Mouse (Mus musculus) midbrain, embryonic 11.5 days (tissue): ENCODE results near the gene Col4a2. TPM values are rescaled to one million over a fixed set of nuclear protein-coding genes. Genes with fewer than 3 reads are reported as not detected.

ENCODE experiments used
- ATAC-seq: fragments of 200-750 bp; cut with Nextera tagmentation; 2 replicates; pipeline ENCODE4 v1.8.0; 2017; ENCODE audit warnings: moderate TSS enrichment, moderate library complexity; ENCODE audit not compliant: low FRiP score
- DNase-seq: peaks from one replicate; pipeline ENCODE4 v3.0.0; 2015; ENCODE audit warnings: low spot score; ENCODE audit errors: missing footprints
- H3K27ac ChIP-seq: fragments of 300-500 bp; sonication (generic); 2 replicates; pipeline ENCODE4 v1.5.1; 2014; ENCODE audit warnings: low read depth, low read length
- H3K27me3 ChIP-seq: fragments of 300-500 bp; sonication (generic); 2 replicates; pipeline ENCODE4 v1.6.1; 2014; ENCODE audit warnings: mild to moderate bottlenecking, low read length, moderate library complexity, mixed read lengths; ENCODE audit not compliant: control insufficient read depth, insufficient read depth
- H3K36me3 ChIP-seq: fragments of 300-500 bp; sonication (generic); 2 replicates; pipeline ENCODE4 v1.6.1; 2014; ENCODE audit warnings: mild to moderate bottlenecking, low read length, moderate library complexity, mixed read lengths; ENCODE audit not compliant: control insufficient read depth, insufficient read depth
- H3K4me1 ChIP-seq: fragments of 300-500 bp; sonication (generic); 2 replicates; pipeline ENCODE4 v1.6.1; 2014; ENCODE audit warnings: low read length; ENCODE audit not compliant: control insufficient read depth, insufficient read depth
- H3K4me2 ChIP-seq: fragments of 300-500 bp; sonication (generic); 2 replicates; pipeline ENCODE4 v1.6.1; 2014; ENCODE audit warnings: mild to moderate bottlenecking, moderate library complexity
- H3K4me3 ChIP-seq: fragments of 300-500 bp; sonication (generic); 2 replicates; pipeline ENCODE4 v1.5.1; 2014; ENCODE audit warnings: low read depth, low read length
- H3K9ac ChIP-seq: fragments of 300-500 bp; sonication (generic); 2 replicates; pipeline ENCODE4 v1.6.1; 2014; ENCODE audit warnings: low read length
- H3K9me3 ChIP-seq: fragments of 300-500 bp; sonication (generic); 2 replicates; pipeline ENCODE4 v1.6.1; 2016; ENCODE audit warnings: low read length; ENCODE audit not compliant: control insufficient read depth
- WGBS: fragments of 180-500 bp; shearing (Covaris S2); extraction: QIAGEN DNeasy Blood & Tissue Kit; methylation state at CpG from one replicate; pipeline ENCODE4 v1.1.7; 2014; 5-methylcytosine and 5-hydroxymethylcytosine counted together
- polyA plus RNA-seq: library from polyadenylated mRNA; unstranded; fragments of >200 nt; fragmentation: Nextera tagmentation; extraction: Ambion mirVana; gene quantifications from 2 replicates; pipeline ENCODE4 v1.2.1, GENCODE M21; 2014

The Col4a2 gene
- polyA plus RNA-seq: 28.5 and 34.1 TPM in 2 replicates

DNA sequence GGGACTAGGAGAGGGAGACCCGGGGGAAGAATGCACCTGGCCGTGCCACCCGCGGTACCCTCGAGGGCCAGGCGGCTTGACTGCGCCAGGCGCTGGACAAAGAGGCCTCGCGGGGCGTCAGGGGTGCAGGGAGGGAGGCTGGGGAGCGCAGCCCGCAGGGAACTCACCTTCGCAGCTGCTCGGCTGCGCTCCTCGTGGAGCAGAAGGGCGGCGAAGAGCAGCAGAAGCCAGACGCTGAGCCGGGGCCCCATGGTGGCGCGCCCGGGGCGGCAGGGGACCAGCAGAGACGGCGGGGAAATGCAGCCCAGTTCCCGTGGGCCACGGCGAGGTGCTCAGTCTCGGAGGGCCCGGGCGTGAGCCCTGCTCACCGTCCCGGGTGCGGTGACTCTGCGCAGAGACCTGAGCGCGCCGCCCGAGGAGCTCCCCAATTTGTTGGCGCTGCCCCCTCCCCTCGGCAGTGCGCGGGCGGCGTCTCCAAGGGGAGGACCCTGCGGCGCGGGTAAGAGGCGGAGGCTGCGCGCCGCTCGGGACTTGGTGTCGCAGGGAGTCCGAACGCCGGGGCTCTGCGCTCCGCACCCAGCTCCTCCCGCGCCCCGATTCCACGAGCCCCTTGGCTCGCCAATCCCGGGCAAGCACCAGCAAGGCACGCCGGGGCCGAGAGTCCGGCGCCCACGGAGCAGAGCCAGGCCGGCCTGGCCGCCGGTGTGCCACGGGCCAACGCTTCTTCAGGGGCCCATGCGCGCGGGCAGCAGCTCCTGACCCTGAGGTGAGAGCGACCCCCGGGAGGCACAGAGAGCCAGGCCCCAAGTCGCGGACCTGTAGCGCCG is at the start of gene Col4a2, which contains the start of gene Col4a1:
Col4a2 (plus strand) TSS at position 457 of the 827 bp plus-strand sequence.
Col4a1 (minus strand) TSS at position 478 of the 827 bp plus-strand sequence.
- ATAC-seq (peak; percentile 73), DNase-seq (peak; percentile 96)
- Histone ChIP-seq H3K36me3 (no peaks in the 10 kb centered on the region), H3K9ac (peak within 1 kb of the TSS; percentile 58), H3K4me1 (peaks cover 26% of the 10 kb centered on the region), H3K4me3 (peak within 1 kb of the TSS; percentile 57), H3K4me2 (peak within 1 kb of the TSS; percentile 95), H3K27ac (no peak within 1 kb of the TSS; the same call in 1 of the 2 replicates), H3K9me3 (no peaks in the 10 kb centered on the region), H3K27me3 (peaks cover 60% of the 10 kb centered on the region)
- under 1% methylated on average over 77 of the region's 87 CpGs for WGBS

DNA sequence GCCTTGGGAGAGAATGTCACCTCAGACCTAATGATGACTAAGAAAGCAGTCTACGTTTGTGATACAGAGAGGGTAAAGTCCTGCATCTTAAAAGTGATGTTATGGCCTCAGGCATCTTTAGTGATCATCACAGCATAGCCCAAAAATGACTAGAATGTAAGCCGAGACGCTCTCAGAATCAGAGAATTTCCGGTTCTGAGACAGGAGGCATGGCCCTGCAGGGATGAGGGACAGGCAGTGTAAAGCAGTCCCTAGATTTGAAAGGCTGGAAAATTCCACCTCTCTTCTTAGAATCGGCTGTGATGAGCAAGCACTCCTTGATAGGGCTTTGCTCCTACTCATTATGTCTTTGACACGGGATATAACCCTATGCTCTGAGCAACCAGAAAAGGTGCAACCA is 48.8 kb upstream of the Col4a2 start:
- Histone ChIP-seq H3K9ac (no peak overlapping the region), H3K27ac (no peak overlapping the region), H3K4me2 (no peak overlapping the region), H3K4me3 (no peak overlapping the region), H3K36me3 (no peaks in the 10 kb centered on the region), H3K4me1 (no peaks in the 10 kb centered on the region), H3K27me3 (no peaks in the 10 kb centered on the region), H3K9me3 (no peaks in the 10 kb centered on the region)
- DNase-seq: no peak
- no peak for ATAC-seq
- WGBS: 85% methylated on average over 6 of the region's 6 CpGs

DNA sequence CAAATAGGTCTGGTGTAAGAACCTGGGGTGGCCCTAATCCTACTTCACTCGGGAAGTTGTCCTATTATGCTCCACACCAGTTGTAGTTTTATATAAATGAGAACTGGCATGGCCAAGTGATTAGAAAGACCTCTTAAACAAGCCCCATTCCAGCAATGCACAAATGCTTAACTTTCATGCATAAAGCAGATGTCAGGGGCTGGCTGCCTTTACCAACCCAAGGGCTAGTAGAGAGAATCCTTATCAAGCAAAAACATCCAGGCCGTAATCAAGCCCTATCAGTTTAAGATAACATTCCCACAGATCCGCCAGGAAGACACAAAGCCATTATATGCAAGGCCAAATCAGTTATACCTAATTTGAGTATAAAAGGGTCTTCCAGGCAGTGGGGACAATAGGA is 46.6 kb upstream of the Col4a2 start:
- Histone ChIP-seq H3K4me3 (no peak overlapping the region), H3K36me3 (no peaks in the 10 kb centered on the region), H3K27me3 (no peaks in the 10 kb centered on the region), H3K4me2 (no peak overlapping the region), H3K27ac (no peak overlapping the region), H3K9me3 (no peaks in the 10 kb centered on the region), H3K9ac (no peak overlapping the region), H3K4me1 (no peaks in the 10 kb centered on the region)
- ATAC-seq (no peak), DNase-seq (no peak)
- 79% methylated on average over 3 of the region's 3 CpGs for WGBS

DNA sequence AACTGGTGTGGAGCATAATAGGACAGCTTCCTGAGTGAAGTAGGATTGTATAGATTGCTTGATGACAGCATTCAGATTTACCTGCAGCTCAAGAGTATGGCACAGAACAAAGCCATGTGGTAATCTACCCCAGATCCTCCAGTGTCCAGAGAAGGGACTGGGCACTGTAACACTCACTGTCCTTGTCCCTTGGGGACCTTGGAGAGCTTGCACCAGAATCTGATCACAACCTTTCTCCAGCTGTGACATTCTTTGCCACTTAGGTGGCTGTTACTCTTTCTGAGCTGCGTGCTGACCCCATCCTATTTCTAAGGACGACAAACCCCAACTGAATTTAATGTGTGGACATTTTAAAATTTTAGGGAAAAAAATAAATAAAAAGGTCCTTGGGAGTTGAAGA is 46.1 kb upstream of the Col4a2 start:
- Histone ChIP-seq H3K9me3 (no peaks in the 10 kb centered on the region), H3K36me3 (no peaks in the 10 kb centered on the region), H3K27me3 (no peaks in the 10 kb centered on the region), H3K27ac (no peak overlapping the region), H3K9ac (no peak overlapping the region), H3K4me2 (no peak overlapping the region), H3K4me3 (no peak overlapping the region), H3K4me1 (no peaks in the 10 kb centered on the region)
- DNase-seq (no peak), ATAC-seq (no peak)
- WGBS: 85% methylated on average over 2 of the region's 2 CpGs

DNA sequence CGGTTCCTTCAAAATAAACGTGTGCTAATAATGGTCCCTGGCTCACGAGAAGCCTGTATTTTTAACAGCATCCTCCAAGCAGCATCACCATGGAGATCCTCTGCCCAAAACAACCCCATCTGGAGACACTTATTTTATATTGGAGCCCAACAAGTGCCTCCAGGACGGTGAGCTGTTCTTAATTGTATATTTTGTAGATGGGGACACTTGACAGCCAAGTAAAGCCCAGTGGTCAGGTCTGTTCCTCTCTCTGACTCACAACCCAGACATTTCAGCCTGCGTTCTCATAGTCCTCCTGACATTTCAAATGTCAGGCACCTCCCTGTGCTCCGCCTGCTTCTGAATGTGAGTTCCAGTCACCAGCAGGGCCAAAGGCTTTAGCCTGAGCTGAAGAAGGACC is 43.9 kb upstream of the Col4a2 start:
- no peak overlapping the region for H3K27ac ChIP-seq
- H3K9me3 ChIP-seq: no peaks in the 10 kb centered on the region
- no peaks in the 10 kb centered on the region for H3K36me3 ChIP-seq
- H3K4me1 ChIP-seq: no peaks in the 10 kb centered on the region
- ATAC-seq (no peak), DNase-seq (no peak)
- H3K4me2 ChIP-seq: no peak overlapping the region
- H3K27me3 ChIP-seq: no peaks in the 10 kb centered on the region
- 78% methylated on average over 6 of the region's 6 CpGs for WGBS
- H3K9ac ChIP-seq: no peak overlapping the region
- H3K4me3 ChIP-seq: no peak overlapping the region

DNA sequence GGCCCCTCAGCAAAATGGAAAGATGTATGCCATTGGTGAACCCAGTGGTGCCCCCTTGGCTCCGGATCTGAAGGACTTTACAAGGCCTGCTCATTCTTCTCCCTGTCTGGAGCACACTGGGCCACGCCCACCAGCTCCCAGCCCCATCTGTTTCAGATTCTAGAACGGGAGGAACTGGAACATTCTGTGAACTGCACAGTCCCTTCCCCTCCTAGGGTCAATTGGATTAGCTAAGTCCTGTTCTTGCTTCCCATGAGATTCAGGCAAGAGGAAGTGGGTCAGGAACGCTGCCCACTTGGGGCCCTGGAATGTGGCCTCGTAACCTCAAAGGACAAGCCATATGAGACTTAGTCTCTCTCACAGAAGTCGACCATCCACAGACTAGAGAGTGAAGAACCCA is 41.8 kb upstream of the Col4a2 start:
- Histone ChIP-seq H3K9ac (no peak overlapping the region), H3K9me3 (no peaks in the 10 kb centered on the region), H3K4me3 (no peak overlapping the region), H3K4me1 (no peaks in the 10 kb centered on the region), H3K36me3 (no peaks in the 10 kb centered on the region), H3K27ac (no peak overlapping the region), H3K27me3 (no peaks in the 10 kb centered on the region), H3K4me2 (no peak overlapping the region)
- 72% methylated on average over 6 of the region's 6 CpGs for WGBS
- DNase-seq (no peak), ATAC-seq (no peak)

DNA sequence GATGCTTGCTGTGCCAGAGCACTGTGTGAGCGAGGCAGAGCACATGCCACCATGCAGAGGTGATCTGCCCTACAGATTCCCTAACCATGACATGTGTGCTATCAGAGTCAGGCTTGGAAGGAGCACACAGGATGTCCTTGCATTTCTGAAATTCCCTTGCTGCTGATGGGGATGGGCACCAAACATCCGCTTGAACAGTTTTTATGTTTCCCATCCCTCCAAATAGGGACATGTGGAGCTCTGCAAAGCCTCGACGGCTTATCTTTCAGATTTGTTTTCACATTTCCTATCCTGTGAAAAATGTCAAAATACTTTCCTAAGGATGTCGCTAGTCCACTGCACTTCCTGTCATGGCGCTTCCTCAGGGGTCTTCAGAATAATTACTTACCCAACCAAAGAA is 40.4 kb upstream of the Col4a2 start:
- Histone ChIP-seq H3K4me2 (no peak overlapping the region), H3K4me3 (no peak overlapping the region), H3K27me3 (no peaks in the 10 kb centered on the region), H3K4me1 (no peaks in the 10 kb centered on the region), H3K27ac (no peak overlapping the region), H3K36me3 (no peaks in the 10 kb centered on the region), H3K9ac (no peak overlapping the region), H3K9me3 (no peaks in the 10 kb centered on the region)
- WGBS: 86% methylated on average over 6 of the region's 6 CpGs
- ATAC-seq (no peak), DNase-seq (no peak)

DNA sequence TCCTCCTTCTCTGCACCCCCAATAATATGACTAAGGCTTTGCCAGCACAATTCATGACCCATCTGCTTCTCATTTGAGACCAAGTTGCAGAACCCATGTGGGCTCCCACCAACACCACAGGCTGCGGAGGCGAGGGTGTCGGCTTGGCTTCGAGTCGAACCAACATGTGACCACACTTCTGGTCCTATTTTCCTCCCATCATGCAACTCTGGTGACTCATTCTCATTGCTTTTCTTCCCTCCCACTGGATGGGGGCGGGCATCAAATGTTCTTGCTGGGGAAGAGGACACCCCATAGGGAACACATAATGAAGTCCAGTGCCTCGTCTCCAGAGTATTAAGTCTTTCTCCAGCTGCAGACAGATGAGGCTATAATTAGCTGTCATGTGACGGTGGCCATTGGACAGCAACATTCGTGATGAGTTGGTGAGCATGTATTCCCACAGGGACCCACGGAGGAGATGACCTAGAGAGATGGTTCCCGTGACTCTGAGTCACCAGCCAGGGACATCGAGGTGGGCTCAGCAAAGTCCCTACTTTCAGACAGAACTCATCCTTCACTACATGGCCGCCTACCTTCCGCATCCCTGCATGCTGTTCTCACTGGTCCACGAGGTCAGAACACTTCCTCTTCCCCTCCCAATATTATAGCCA is 39.0 kb upstream of the Col4a2 start:
- DNase-seq (no peak), ATAC-seq (no peak)
- WGBS: 85% methylated on average over 15 of the region's 15 CpGs
- Histone ChIP-seq H3K9me3 (no peaks in the 10 kb centered on the region), H3K9ac (no peak overlapping the region), H3K27ac (no peak overlapping the region), H3K36me3 (no peaks in the 10 kb centered on the region), H3K4me3 (no peak overlapping the region), H3K27me3 (no peaks in the 10 kb centered on the region), H3K4me2 (no peak overlapping the region), H3K4me1 (no peaks in the 10 kb centered on the region; the same call in 1 of the 2 replicates)

DNA sequence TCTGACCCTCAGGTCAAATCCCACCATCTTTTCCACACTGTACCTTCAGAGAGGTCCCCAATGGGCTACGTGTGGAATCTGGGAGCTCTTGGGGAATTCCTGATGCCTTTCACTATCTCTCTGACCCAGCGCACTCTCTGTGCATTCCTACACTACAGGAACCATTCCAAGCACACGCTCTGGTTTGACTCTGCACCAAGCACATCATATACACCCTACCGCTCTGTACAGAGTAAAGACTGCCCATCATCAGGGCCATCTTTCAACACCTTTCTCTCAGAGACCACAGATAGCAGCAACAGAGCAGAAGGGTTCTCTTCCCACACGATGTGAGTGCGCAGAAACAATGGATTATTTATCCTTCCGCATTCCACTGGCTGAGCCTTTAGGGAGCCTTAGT is 38.2 kb upstream of the Col4a2 start:
- Histone ChIP-seq H3K9ac (no peak overlapping the region), H3K9me3 (no peaks in the 10 kb centered on the region)
- WGBS: 78% methylated on average over 7 of the region's 7 CpGs

More for the DNA sequence above, 38.2 kb upstream of the Col4a2 start:
- ATAC-seq (no peak), DNase-seq (no peak)
- Histone ChIP-seq H3K4me1 (no peaks in the 10 kb centered on the region; the same call in 1 of the 2 replicates), H3K27ac (no peak overlapping the region), H3K4me2 (no peak overlapping the region), H3K36me3 (no peaks in the 10 kb centered on the region), H3K27me3 (no peaks in the 10 kb centered on the region), H3K4me3 (no peak overlapping the region)
